Mouse (Mus musculus): Measurements from ENCODE around the gene Gm11627. TPM values are rescaled to one million over a fixed set of nuclear protein-coding genes. Genes with fewer than 3 reads are reported as not detected.
A peak's percentile ranks its signal among the peaks of the same experiment; 100 is the strongest.
"Not testable (repeated sequence)": the region's sequence is repeated elsewhere in the genome, so short reads cannot be mapped to it uniquely, and the experiment has no call there.

Gm11627 gene
- polyA plus RNA-seq, 1 experiment from 2014 or later = 22.0 TPM

DNA sequence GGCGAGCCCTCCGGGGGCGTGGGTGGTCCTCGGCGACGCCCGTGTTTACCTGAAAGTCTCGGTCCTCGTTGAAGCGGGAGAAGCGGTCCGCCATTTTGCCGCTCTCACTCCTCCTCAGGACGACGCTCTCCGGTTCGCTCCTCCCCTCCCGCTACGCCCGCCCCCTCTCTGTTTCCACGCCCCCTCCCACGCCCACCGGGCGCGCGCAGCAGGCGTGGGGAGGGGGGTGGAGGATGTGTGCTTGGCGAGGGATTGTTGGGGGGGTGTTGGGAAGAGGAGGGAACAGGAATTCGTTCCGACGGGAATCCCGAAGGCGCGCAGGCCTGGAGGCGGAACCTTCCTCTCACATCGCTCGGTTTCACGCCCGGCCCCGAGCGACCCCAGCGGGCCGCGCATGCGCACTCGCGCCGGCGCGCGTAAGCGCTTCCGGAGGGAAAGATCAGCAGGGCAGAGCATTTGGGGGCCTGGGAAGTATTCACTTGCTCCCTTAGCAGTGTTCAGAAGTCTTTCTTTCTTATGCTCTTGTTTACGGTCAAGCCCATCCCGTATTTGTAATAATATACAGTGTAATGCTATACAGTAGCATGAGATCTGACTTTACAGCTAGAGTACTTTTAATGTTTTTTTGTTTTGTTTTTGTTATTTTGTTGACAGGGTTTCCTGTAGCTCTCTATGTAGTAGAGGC lies 23.1 kb downstream of the Gm11627 start, which contains the start of gene Gpatch8:
Gene Gpatch8, minus strand, starts transcription at position 362 of the 685 bp plus-strand sequence.
- H3K4me3 ChIP-seq (replicated peaks; ENCODE audit: low read length) = peak within 1 kb of the TSS; percentile 99
- ATAC-seq (ENCODE audit: insufficient read depth, low FRiP score) = peak; percentile 99
- under 1% methylated on average over 50 of the region's 55 CpGs for WGBS
- peak within 1 kb of the TSS; percentile 95 for H3K27ac ChIP-seq (ENCODE audit: low read length)
- H3K4me2 ChIP-seq (ENCODE audit: low read depth, low read length) = peak within 1 kb of the TSS; percentile 60
- H3K9me3 ChIP-seq (replicated peaks; ENCODE audit: control insufficient read depth, low read length) = no peaks in the 10 kb centered on the region
- H3K36me3 ChIP-seq (ENCODE audit: control insufficient read depth, insufficient read depth, low read length) = no peaks in the 10 kb centered on the region
- peak within 1 kb of the TSS; percentile 99 for H3K9ac ChIP-seq (ENCODE audit: low read length)
- no peaks in the 10 kb centered on the region for H3K27me3 ChIP-seq (ENCODE audit: control insufficient read depth, insufficient read depth, low read length)
- peaks cover 15% of the 10 kb centered on the region for H3K4me1 ChIP-seq (ENCODE audit: control insufficient read depth, insufficient read depth, low read length)

DNA sequence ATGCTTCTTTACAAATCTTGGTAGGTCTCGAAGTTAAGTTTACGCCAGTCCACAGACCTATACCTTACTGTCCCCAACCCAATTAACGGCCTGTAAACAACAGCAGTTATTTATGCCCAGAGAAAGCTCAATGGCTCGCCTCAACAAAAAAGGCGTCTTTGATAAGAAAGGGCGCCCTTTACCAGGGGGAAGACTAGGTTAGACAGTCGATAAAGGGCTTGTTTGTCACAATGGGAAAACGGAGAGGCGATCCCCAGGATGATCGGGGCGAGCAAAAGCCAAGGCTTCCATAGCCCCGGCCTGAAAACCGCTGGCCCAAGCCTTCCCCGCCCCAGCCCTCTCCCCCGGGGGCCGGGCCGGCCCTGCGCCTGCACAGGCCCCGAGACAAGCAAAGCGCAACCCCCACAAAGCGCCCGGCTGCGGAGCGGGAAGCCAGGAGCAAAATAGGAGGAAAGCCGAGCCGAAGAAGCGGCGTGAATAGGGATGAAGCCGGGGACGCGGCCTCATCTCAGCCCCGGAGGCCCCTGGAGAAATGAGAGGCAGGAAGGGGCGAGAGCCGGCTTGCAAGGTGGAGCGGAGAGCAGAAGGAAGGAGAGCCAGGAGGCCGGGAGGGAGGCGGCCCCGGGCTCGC lies 23.7 kb downstream of the Gm11627 start:
- Histone ChIP-seq H3K36me3 (ENCODE audit: control insufficient read depth, insufficient read depth, low read length) (no peaks in the 10 kb centered on the region), H3K9me3 (replicated peaks; ENCODE audit: control insufficient read depth, low read length) (no peaks in the 10 kb centered on the region), H3K4me3 (replicated peaks; ENCODE audit: low read length) (peak overlapping the region; percentile 99), H3K4me2 (ENCODE audit: low read depth, low read length) (peak overlapping the region; percentile 60), H3K4me1 (ENCODE audit: control insufficient read depth, insufficient read depth, low read length) (peaks cover 15% of the 10 kb centered on the region), H3K27me3 (ENCODE audit: control insufficient read depth, insufficient read depth, low read length) (no peaks in the 10 kb centered on the region), H3K27ac (ENCODE audit: low read length) (peak overlapping the region; percentile 95), H3K9ac (ENCODE audit: low read length) (peak overlapping the region; percentile 99)
- peak; percentile 43; the same call in 1 of the 2 replicates for ATAC-seq (ENCODE audit: insufficient read depth, low FRiP score)
- under 1% methylated on average over 37 of the region's 39 CpGs for WGBS

DNA sequence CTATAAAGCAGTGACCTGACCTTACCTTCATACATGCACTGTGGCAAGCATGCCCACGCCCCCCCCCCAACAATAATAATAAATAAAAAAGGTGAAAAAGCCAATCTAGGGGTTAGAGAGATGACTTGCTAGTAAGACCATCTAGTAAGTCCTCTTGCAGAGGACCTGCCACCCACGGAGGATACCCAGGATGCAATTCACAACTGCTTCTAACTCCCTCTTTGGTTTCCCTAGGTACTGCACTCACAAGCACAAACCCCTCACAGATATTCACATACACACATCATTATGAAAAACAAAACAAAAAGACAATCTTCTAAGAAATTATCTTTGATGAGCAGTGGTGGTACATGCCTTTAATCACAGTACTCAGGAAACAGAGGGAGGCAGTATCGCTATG lies 27.2 kb downstream of the Gm11627 start:
- peaks cover 15% of the 10 kb centered on the region for H3K4me1 ChIP-seq (ENCODE audit: control insufficient read depth, insufficient read depth, low read length)
- no peaks in the 10 kb centered on the region for H3K27me3 ChIP-seq (ENCODE audit: control insufficient read depth, insufficient read depth, low read length)
- WGBS = 85% methylated on average over 3 of the region's 3 CpGs
- H3K36me3 ChIP-seq (ENCODE audit: control insufficient read depth, insufficient read depth, low read length) = no peaks in the 10 kb centered on the region
- H3K9ac ChIP-seq (ENCODE audit: low read length) = no peak overlapping the region
- H3K4me2 ChIP-seq (ENCODE audit: low read depth, low read length) = no peak overlapping the region
- H3K9me3 ChIP-seq (replicated peaks; ENCODE audit: control insufficient read depth, low read length) = no peaks in the 10 kb centered on the region
- no peak for ATAC-seq (ENCODE audit: insufficient read depth, low FRiP score)
- no peak overlapping the region for H3K27ac ChIP-seq (ENCODE audit: low read length)
- no peak overlapping the region for H3K4me3 ChIP-seq (replicated peaks; ENCODE audit: low read length)

DNA sequence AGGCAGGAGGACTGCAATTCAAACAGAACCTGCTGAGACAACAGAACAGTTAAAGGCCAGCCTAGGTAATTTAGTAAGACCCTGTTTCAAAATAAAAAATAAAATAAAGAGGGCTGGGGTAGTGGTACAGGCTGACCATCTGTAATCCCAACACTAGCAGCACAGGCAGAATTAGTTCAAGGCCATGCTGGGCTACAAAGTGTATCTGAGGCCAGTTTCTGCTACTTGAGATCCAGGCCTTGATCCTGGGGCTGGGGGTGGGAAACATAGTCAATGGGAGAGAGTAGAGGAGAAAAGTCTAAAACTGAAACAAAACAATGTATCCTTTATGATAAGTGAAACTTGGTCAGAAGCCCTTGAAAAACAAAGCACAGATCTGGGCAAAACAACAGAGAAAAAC lies 28.1 kb downstream of the Gm11627 start:
- ATAC-seq (ENCODE audit: insufficient read depth, low FRiP score) = no peak
- Histone ChIP-seq H3K27ac (ENCODE audit: low read length) (no peak overlapping the region), H3K36me3 (ENCODE audit: control insufficient read depth, insufficient read depth, low read length) (no peaks in the 10 kb centered on the region)

DNA sequence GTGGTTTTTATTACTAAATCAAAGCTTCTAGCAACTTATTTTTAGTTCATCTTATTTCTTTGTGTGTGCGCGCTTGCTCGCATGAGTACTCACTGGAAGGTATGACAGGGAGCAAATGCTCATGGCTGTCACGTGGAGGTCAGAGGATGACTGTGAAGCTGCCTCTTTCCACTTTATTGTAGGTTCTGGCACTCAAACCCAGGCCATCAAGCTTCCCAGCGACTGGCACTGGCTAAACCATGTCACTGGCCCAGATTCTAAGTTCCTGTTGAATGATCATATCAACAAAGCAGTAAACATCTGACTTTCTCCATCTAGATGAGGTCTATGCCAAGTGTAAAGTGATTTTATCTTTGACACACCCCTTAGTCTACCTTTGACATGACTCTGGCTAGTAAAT lies 37.8 kb downstream of the Gm11627 start:
- no peaks in the 10 kb centered on the region for H3K4me1 ChIP-seq (ENCODE audit: control insufficient read depth, insufficient read depth, low read length)
- H3K9ac ChIP-seq (ENCODE audit: low read length) = no peak overlapping the region
- no peak for ATAC-seq (ENCODE audit: insufficient read depth, low FRiP score)
- H3K4me2 ChIP-seq (ENCODE audit: low read depth, low read length) = no peak overlapping the region
- H3K27ac ChIP-seq (ENCODE audit: low read length) = no peak overlapping the region
- H3K27me3 ChIP-seq (ENCODE audit: control insufficient read depth, insufficient read depth, low read length) = no peaks in the 10 kb centered on the region
- no peaks in the 10 kb centered on the region; the same call in 1 of the 2 replicates for H3K36me3 ChIP-seq (ENCODE audit: control insufficient read depth, insufficient read depth, low read length)
- WGBS = 90% methylated on average over 5 of the region's 5 CpGs
- no peaks in the 10 kb centered on the region for H3K9me3 ChIP-seq (replicated peaks; ENCODE audit: control insufficient read depth, low read length)
- H3K4me3 ChIP-seq (replicated peaks; ENCODE audit: low read length) = no peak overlapping the region

More for the DNA sequence above, 28.1 kb downstream of the Gm11627 start:
- peaks cover 15% of the 10 kb centered on the region for H3K4me1 ChIP-seq (ENCODE audit: control insufficient read depth, insufficient read depth, low read length)
- no peak overlapping the region for H3K4me2 ChIP-seq (ENCODE audit: low read depth, low read length)
- H3K9me3 ChIP-seq (replicated peaks; ENCODE audit: control insufficient read depth, low read length) = no peaks in the 10 kb centered on the region
- H3K4me3 ChIP-seq (replicated peaks; ENCODE audit: low read length) = no peak overlapping the region
- H3K27me3 ChIP-seq (ENCODE audit: control insufficient read depth, insufficient read depth, low read length) = no peaks in the 10 kb centered on the region
- H3K9ac ChIP-seq (ENCODE audit: low read length) = no peak overlapping the region

DNA sequence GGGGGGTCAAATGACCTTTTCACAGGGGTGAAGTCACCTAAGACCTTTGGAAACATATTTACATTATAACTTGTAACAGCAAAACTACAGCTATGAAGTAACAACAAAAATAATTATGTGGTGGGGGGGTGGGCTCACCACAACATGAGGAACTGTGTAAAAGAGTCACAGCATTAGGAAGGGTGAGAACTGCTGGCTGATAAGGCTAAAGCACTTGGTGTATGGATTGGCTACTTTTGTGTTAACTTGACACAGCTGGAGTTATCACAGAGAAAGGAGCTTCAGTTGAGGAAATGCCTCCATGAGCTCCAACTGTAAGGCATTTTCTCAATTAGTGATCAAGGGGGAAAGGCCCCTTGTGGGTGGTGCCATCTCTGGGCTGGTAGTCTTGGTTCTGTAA lies 39.0 kb downstream of the Gm11627 start:
- not testable (repeated sequence) for H3K4me3 ChIP-seq (replicated peaks; ENCODE audit: low read length); ATAC-seq (ENCODE audit: insufficient read depth, low FRiP score); H3K9ac ChIP-seq (ENCODE audit: low read length); H3K36me3 ChIP-seq (ENCODE audit: control insufficient read depth, insufficient read depth, low read length); H3K9me3 ChIP-seq (replicated peaks; ENCODE audit: control insufficient read depth, low read length); H3K27me3 ChIP-seq (ENCODE audit: control insufficient read depth, insufficient read depth, low read length); H3K4me2 ChIP-seq (ENCODE audit: low read depth, low read length); H3K27ac ChIP-seq (ENCODE audit: low read length); H3K4me1 ChIP-seq (ENCODE audit: control insufficient read depth, insufficient read depth, low read length)

DNA sequence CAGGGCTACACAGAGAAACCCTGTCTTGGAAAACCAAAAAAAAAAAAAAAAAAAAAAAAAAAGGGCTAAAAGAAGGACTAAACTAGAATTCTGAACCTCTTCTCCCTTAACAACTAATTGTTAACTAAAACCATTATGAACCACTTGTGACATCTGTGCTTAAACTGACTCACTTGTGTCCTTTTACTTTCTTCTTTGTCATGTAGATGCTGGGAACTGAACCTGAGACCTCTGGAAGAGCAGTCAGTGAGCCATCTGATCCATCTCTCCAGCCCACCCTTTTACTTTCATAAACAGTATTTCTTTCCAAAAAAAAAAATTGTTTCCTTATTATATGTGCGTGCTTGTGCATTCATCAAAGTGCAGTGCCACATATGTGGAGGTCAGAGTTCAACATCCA lies 39.6 kb downstream of the Gm11627 start:
- Histone ChIP-seq H3K9me3 (replicated peaks; ENCODE audit: control insufficient read depth, low read length) (no peaks in the 10 kb centered on the region), H3K9ac (ENCODE audit: low read length) (no peak overlapping the region), H3K27ac (ENCODE audit: low read length) (no peak overlapping the region), H3K4me1 (ENCODE audit: control insufficient read depth, insufficient read depth, low read length) (no peaks in the 10 kb centered on the region), H3K4me3 (replicated peaks; ENCODE audit: low read length) (no peak overlapping the region), H3K27me3 (ENCODE audit: control insufficient read depth, insufficient read depth, low read length) (no peaks in the 10 kb centered on the region), H3K4me2 (ENCODE audit: low read depth, low read length) (no peak overlapping the region), H3K36me3 (ENCODE audit: control insufficient read depth, insufficient read depth, low read length) (no peaks in the 10 kb centered on the region; the same call in 1 of the 2 replicates)
- 52% methylated on average over 1 of the region's 1 CpGs for WGBS
- no peak for ATAC-seq (ENCODE audit: insufficient read depth, low FRiP score)

DNA sequence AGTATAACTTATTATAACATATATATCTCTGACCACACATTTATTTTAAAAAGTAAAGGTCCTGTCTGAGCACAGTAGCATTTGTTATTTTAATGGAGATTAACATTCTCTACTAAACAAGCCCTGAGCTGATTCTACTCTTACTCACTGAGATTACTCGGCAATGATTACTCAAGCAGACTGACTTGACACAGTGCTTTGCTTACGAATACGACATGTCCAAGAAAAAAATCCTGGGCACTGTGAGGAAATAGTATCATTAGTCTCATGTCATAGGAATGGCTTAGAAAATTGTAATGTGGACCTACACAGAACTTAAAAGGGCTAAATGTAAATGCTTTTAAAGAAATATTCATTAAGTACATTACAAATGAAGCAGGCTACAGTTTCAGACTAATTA lies 43.1 kb downstream of the Gm11627 start:
- Histone ChIP-seq H3K4me3 (replicated peaks; ENCODE audit: low read length) (no peak overlapping the region), H3K36me3 (ENCODE audit: control insufficient read depth, insufficient read depth, low read length) (no peaks in the 10 kb centered on the region; the same call in 1 of the 2 replicates), H3K9me3 (replicated peaks; ENCODE audit: control insufficient read depth, low read length) (no peaks in the 10 kb centered on the region), H3K27ac (ENCODE audit: low read length) (no peak overlapping the region), H3K4me2 (ENCODE audit: low read depth, low read length) (no peak overlapping the region), H3K27me3 (ENCODE audit: control insufficient read depth, insufficient read depth, low read length) (no peaks in the 10 kb centered on the region), H3K4me1 (ENCODE audit: control insufficient read depth, insufficient read depth, low read length) (no peaks in the 10 kb centered on the region), H3K9ac (ENCODE audit: low read length) (no peak overlapping the region)
- whole genome bisulfite sequencing = 45% methylated on average over 3 of the region's 3 CpGs
- no peak for ATAC-seq (ENCODE audit: insufficient read depth, low FRiP score)

DNA sequence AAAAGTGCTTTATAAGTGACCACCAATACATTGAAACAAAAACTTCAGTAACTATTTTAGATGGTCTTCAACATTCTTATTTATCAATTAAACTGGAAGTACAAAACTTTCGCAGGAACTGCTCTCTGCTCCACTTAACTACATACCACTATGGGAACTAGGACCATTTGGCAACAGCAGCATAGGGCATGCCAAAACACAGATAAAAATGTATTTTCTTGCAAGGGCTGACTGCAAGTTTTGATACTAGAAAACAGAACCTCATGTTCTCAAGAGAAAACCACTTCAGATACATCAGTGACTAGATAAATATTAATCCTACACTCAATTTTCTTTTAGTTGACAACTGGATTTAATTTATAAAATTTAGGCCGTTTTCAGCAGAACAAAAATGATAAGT lies 45.2 kb downstream of the Gm11627 start:
- no peak for ATAC-seq (ENCODE audit: insufficient read depth, low FRiP score)
- Histone ChIP-seq H3K4me3 (replicated peaks; ENCODE audit: low read length) (no peak overlapping the region), H3K27me3 (ENCODE audit: control insufficient read depth, insufficient read depth, low read length) (no peaks in the 10 kb centered on the region), H3K9ac (ENCODE audit: low read length) (no peak overlapping the region), H3K27ac (ENCODE audit: low read length) (no peak overlapping the region), H3K4me2 (ENCODE audit: low read depth, low read length) (no peak overlapping the region), H3K36me3 (ENCODE audit: control insufficient read depth, insufficient read depth, low read length) (no peaks in the 10 kb centered on the region; the same call in 1 of the 2 replicates), H3K9me3 (replicated peaks; ENCODE audit: control insufficient read depth, low read length) (no peaks in the 10 kb centered on the region), H3K4me1 (ENCODE audit: control insufficient read depth, insufficient read depth, low read length) (no peaks in the 10 kb centered on the region)
- 71% methylated on average over 2 of the region's 2 CpGs for WGBS

Data from stomach, embryonic 16.5 days (tissue).